Mouse (Mus musculus) urinary bladder, postnatal 4 days (tissue): ENCODE data around the gene Sugct.

Experiments used
- DNase-seq, 2 experiments: peaks; one replicate each; pipeline ENCODE4 v3.0.0; 2021 to 2022; ENCODE audit warnings: low spot score in 2 of 2

The Sugct gene

DNA sequence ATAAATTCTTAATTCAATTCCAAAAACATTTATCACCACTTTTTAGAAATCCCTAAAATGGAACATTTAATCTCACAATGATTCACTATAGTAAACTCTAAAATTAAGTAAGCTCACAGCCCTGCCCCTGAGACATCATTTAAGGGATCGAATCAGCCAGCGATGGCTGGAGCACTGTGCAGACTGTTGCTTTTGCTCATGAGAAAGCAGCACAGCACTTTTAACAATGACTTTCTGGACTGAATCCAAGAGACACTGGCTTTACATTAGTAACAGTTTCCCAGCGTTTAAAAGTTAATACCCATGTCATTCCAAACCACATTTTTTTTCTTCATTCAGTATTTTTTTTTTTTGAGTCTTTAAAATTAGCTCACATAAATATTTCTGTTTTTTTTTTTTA, 398.9 kb downstream of the Sugct start:
- no peak for DNase-seq

DNA sequence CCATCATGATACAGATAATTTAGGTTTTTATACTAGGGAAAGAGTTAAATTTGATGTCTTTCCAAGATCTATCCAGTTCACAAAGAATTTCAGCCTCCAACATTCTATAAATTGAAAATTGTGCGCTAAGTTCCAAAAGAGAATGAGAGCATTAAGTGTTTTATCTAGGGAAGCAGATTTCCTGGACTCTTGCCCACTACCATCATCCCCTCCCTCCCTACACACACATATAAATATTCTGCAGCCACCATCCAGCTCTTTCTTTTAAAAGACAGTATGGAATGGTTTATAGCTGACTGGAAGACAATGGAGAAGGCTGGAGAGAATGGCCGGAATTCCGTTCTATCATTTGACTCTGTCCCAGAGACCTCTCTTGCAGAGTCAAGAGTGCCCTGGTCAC, 404.3 kb downstream of the Sugct start:
- no peak for DNase-seq

DNA sequence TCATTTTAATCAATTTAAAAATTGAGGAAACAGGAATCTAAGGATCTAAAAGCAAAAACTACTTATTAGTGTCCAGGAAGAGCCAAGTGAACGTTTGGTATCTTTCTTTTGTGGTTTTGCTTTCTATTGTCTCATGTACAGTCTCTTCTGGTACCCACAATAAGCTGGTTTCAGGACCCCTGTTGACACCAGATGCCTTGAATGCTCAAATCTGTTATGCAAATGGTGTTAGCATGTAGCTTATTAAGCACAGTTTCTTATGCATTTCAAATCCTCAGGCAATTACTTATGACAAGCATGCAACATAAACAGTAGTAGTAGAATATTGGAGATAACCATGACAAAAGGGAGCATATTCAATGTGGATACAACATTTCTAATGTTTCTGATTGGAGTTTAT, 407.0 kb downstream of the Sugct start:
- DNase-seq = no peak

DNA sequence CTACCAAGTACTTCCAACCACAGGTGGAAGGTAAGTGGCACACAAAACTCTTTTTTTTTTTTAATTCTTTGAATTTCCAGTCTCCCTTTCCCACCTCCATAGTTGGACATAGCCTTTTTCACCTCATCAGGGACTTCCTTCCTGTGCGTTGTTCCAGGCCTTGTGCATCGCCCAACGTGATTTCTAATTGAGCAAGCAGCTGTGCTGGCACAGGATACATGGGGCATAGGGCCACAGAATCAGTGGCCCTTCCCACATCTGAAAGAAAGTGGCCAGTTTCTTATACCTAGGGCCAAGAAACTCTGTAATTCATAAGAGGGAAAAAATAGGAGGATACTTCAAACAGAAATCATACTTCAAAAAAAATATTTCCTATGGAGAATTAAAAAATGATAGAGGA, 449.4 kb downstream of the Sugct start:
- DNase-seq = no peak

DNA sequence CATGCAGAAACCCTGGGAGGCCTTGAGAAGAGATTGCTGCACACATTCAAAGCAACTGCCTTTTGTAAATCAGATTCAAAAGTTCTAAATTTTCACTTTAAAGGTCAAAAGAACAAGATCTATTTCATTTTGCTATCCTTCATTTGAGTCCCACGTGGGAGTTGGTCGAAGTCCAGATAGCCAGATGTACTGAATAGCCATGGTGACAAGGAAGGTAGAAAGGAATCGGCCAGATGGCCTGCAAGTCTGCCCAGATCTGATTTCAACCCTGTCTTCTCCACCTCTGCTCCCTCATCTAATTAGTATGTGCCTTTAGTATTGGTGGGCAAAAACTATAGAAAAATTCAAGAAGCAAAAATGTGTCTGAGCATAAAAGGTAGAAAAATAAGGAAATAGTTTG, 478.8 kb downstream of the Sugct start:
- DNase-seq = no peak

DNA sequence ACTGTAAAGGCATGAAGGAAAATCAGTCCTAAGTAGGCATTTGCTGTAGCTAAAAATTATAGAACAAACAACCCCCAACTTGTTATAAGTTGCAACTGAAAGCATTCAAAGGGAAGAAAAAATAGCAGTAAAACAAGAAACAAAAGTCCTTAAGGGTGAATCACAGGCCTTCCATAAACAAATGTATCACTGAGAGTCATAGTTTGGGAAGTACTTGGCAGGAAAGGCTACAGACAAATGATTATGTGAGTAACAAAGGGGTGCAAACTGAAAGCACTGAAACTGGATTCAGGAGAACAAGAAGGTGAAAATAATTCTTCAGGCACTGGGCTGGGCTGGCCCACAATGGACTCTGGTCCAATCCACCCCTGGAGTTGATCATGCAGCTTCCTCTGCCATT, 482.7 kb downstream of the Sugct start:
- no peak for DNase-seq

DNA sequence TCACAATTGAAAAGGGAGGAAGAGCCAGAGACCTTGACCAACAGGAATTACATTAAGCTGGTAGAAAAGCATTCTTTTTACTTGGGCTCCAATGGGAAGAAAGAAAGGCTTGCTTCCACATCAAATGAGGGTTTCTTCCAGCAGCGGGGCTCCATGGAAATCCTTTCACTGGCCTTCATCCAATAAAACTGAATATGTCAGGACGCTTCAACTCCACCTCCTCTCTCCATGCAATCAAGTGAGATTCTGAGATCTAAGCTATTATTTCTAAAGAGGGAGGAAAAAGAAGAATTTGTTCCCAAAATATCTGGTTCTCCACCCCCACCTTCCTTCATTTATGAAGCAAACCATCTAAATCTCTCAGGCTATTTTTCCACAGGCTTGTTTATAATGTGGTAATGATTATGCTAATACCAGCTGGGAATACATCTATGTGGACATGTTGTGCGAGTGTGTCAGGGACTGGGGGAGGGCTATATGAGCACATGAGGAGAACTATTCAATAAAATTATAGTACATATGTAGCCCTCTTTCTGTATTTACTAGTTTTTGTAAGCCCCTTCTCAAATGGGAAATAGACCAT, 505.1 kb downstream of the Sugct start:
- DNase-seq = no peak

DNA sequence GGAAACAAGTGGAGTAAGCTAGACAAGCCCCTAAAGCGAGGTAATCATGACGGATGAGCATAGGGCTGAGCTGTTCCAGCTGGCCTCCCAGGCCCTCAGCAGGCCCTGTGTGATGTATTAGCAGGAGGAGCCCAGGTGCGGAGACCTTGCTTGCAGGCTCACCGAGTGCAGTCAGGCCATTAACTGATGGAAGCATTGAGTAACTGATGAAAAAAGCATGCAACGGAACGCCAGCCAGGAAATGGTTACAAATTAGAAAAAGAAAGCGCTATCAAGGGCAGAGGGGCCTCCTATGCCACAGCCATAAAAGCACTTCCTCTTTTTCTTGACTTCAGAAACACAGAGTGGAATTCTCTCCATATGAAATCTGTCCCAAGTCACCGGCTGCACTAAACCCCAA, 510.1 kb downstream of the Sugct start:
- no peak for DNase-seq

DNA sequence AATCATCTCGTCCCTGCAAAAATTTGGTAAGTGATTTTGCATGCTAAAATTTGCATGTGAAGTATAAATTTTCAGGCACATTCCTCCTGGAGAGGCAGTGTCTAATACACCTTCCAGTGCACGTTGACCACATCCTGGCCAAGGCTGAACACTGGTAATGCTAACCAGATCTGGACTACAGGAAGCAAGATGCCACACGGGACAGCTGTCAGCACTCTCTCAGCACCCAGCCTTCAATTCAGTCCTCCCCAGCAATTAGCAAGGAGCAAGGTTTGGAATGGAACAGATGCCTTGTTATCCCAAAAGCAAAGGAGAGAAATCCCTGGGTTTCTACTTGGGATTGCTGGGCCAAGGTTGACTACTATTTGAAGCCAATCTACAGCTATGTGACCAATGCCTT, 529.4 kb downstream of the Sugct start:
- no peak for DNase-seq

DNA sequence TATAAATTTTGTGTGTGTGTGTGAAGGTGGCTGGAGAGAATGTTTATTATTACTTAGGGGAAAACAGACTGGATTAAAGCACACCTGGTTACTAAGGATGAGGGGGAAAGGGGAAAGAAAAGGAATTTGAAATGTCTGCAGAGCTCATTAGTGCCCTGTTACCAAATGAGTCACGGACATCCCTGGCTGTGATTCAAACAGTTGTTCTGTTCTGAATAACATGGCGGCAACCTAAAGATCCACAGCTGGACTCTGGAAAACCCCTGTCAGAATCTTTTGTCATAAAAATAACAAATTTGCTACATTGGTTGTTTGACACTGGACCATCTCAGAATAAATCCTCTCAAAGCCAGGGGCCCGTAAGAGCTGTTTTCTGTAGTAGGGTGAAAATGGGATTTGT, 530.6 kb downstream of the Sugct start:
- DNase-seq = no peak

DNA sequence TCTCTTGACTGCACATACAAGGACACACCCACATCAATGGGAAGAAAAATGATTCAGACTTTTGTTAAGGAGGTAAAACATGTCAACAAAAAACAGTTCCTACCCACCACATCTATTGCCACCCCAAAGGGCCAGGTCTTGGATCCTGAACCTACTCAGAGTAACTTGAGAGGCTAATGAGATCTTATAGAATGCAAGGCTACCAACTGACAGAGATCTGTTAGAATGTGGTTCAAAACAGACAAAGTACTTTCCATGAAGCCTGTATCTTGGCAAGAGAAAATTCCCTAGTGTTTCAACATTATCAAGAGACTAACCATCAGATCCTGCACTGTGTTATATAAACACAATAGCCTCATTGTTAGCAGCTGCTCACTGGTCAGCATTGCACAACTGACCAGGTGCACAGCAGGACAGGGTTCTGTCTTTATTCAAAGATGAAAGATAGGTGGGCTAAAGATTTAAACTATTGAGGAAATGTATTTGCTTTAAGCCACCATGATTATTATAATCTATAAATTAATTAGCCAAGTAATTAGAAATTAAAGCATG, 548.8 kb downstream of the Sugct start:
- DNase-seq = no peak

DNA sequence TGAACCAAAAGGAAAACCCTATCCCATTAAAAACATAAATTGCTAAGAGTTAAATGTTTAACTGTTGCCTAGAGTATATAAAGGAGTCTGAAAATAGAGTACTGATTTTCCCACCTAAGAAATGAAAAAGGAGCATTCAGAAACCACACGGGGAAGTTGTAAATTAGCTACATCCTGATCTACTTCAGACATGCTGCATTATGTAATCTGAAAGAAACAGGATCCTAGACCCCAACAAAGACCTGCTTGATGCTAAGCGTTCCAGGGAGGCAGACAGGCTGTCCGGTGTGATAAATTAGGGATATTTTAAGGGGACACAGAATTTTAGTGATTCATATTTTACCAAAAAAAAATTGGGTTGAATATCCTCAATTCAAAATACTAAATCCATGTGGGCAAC, 579.3 kb downstream of the Sugct start:
- no peak for DNase-seq

DNA sequence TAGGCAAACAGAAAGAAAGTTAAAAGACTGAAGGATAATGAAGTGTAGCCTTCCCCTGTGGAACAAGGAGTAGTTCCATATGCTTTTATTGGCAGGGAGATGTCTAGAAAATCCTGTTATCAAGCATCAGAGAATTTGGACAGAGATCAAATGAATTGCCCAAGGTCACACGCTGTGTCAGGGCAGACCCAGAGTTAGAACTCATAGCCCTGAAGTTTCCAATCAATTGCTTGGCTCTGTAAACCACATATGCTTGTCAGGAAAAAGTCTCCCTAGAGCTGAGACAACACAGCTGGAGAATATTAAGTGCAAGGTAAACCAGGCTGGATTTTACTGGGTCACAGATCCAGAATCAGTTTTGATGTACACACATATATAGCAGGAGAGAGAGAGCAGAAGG, 593.0 kb downstream of the Sugct start:
- DNase-seq = no peak

DNA sequence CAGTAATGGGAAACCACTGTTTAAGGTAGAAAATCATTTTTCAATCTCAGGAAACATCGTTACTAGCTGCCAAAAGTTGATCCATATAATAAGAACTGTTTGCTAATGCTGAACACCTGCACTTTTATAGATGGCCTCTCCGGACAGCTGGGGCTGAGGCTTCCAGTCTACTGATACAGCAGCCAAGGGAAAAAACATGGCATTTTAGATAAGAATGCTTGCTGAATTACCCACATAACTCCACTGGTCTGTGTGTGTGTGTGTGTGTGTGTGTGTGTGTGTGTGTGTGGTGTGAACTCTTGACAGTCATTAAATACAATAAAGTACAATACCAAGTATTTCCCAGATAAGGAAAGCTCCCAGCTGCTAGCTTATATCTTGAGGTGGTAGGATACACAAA, 608.8 kb downstream of the Sugct start:
- DNase-seq = no peak

DNA sequence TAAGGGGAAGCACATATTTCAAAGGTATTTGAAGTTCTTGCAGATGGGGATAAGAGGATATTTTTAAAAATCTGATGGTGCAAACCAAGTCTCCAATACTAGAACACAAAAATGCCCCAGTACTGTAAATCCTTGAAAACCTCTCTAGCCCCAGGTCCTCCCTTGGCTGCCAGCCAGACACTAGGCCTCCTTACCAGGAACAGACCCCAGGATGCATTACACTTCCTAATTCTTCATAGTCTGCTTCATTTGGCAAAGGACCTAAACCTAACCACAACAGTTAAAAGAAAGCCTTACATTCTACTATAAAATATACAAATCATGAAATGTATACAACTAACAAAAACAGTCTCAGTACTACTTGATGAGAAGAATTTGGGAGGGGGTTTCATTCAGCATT, 609.2 kb downstream of the Sugct start:
- no peak for DNase-seq

DNA sequence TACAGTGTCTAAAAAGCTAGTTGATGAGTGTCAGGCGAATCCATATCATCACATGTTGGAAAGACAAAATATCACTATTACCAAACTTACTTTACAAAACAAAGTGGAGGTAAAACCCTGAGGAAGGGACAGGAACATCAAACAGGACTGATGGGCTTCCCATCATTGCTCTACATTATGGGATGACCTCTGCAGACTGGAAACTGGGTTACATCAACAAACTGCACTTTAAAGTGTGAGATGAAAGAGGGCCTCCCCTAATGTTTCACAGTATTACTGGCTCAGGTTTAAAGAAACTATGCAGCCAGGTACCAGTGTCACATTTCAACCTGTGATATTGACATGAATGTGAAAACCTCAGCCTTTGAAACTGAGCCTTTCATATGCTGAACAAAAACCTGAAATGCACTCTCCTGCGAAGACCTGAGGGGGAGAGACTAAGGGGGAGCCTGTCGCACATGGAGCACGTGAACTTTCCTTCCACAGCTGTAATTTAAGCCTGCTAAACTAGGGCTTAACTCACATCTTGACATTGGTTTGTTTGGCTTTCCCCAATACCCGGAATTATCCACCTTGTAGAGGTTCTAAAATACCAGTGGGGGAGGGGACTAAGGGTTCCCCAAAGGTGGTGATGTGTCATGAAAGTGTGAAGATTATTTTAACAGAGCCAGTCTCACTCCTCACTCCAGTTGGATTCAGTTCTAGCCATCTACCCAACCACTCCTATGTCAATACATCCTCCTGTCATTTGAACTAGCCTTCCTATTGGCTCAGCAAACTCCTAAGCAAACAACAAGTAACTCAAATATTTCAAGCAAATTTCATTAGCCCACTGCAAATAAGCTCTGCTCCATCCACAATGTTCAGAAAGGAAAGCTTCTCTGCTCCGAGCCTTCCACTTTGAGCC, 610.2 kb downstream of the Sugct start:
- no peak for DNase-seq

DNA sequence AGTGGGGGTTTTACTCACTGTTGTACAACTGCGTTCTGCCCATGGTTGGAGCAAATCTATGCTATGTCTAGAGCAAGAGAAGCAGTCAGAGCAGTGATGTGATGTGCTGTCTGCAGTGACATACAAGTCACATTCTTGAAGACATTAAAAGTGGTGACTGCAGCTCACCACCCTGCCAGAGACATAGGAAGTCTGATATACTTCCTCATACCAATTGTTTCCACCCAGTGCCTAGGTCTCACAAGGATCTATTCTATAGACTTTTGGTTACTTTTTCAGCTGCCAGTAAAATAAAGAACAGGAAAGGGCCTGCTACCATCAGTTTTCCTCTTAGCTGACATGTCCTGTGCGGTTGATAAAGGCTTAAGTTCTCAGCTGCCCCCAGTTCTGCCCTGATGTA, 613.7 kb downstream of the Sugct start:
- DNase-seq = no peak

DNA sequence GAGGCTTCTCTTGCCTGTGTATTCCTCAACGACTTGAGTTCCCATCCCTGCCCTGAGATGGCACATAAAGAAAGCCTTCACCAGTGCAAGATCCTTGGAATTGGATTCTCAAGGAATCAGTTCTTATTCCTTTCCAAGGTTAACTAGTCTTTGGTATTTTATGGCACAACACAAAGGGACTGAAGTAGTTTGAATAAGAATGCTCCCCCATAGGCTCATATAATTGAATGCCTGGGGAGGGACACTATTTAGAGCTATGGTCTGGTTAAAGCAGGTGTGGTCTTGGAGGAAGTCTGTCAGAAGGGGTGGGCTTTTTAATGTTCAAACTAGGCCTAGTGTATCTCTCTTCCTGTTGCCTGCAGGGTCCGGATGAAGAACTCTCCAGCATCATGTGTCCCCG, 629.8 kb downstream of the Sugct start:
- no peak for DNase-seq

DNA sequence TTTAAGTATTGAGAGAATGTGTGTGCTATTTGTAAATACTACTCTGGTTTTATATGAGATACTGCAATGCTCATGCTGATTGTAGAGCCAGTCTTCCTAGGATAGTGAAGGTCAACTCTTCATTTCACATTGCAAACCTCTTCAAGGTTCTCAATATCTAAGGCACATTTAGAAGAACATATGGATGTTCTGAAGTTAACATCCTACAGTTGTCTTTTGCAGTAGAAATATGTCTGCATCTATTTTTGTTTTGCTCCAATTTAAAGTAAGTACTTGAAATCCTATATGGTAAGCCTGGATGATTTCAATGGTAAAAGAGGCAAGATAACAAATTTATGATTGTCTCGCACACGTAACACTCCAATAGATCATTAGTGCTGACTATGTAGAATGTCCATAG, 638.7 kb downstream of the Sugct start:
- DNase-seq = no peak

DNA sequence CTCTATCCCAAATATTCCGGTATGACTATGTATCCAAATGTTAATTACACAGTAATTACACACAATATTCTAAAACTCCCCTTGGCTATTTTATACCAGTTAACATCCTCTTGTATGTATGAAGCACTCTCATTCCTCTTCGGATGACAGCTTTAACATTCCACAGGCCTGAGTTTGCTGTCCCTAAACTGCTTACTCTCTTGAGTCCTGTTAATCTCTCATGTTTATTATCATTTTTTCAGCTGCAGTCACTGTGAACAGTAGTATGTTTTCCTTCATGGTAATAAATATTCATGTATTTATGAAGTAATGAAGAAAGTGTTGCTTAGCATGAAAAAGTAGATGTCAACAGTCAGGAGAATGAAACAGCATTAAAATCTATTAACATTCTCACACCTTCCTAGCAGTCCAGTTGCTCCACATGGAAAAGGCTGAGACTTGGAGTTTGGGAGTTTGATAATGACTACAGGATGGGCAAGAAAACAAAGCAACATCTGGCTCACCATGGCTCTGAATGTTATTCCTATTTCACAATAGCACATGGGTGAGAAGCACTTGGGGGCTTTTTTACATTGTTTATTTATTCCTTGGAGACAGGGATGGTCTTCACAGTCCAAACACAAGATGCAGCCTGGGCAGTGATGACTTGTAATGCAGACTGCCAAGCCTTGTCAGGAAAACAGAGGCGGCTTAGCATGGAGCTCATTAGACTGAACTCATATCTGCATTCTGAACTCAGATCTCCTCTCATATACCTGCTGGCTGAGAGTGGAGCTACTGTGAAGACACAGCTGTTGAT, 651.7 kb downstream of the Sugct start:
- no peak for DNase-seq

DNA sequence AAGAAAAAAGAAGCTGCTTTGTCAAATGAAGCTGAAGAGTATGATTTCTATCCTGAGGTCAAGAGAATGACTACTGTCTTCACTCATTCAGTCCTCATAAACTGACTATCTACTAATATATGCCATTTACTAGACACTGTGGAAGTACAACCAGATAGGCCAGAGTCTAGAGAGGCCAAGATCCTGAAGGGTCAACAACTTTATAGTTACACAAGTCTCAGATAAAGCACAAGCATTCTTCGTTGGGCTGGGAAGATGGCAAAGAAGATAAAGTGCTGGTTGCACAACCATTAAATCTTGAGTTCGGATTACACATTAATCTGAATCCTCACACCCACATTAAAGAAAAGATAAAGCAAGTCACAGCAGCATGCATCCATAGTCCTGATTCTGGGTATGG, 653.0 kb downstream of the Sugct start:
- DNase-seq = no peak

DNA sequence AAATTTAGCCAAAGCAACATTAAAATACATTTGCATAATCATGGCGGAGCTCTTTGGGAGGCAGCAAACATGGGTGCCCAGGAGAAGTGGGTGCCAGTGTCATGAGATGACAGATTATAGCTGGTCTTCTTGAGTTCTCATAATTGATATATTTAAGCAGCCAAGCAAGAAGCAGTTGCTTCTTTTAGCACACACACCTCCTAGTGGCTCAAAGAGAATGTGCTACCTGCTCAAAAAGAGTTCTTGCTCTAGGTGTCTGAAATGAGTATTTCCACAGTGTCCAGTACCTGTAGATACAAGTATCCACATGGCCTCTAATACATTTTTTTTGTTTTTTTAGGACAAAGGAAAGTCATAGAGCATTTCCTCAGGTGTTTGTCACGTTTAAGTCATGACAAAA, 655.6 kb downstream of the Sugct start:
- no peak for DNase-seq

DNA sequence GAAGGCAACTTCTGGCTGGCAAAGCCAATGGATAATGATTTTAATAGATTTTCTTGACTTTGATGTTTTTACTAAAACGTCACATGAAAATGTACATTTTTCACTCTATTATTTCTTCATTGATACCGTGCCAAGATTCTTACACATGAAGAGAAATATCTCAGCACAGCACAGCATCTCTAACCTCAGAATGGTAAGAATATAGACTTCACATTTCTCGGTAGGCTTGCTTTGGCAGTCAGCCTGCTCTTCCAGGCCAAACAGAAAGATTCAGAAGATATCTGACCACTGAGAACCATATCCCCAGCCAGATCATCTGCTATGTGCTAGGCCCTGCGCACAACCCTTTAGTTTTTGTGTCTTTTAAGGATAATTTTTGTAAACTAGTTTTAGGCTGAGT, 657.0 kb downstream of the Sugct start:
- no peak for DNase-seq
